Mouse (Mus musculus) lung, embryonic 14.5 days (tissue): ENCODE data around the gene Ptpn13. TPM values are rescaled to one million over a fixed set of nuclear protein-coding genes. Genes with fewer than 3 reads are reported as not detected.

Source experiments
- ATAC-seq: fragments of 200-750 bp; cut with Nextera tagmentation; 2 replicates; pipeline ENCODE4 v1.8.0; 2017; ENCODE audit warnings: mild to moderate bottlenecking, moderate TSS enrichment, moderate library complexity; ENCODE audit not compliant: insufficient read depth
- DNase-seq: peaks from one replicate; pipeline ENCODE4 v3.0.0-alpha.2; 2015
- H3K27ac ChIP-seq: fragments of 300-500 bp; sonication (generic); 2 replicates; pipeline ENCODE4 v1.5.1; 2014; ENCODE audit warnings: low read depth, mild to moderate bottlenecking, moderate library complexity
- H3K27me3 ChIP-seq: fragments of 300-500 bp; sonication (generic); 2 replicates; pipeline ENCODE4 v1.6.1; 2014; ENCODE audit warnings: low read length, control low read depth; ENCODE audit not compliant: insufficient read depth
- H3K36me3 ChIP-seq: fragments of 300-500 bp; sonication (generic); 2 replicates; pipeline ENCODE4 v1.6.1; 2014; ENCODE audit warnings: control low read depth; ENCODE audit not compliant: insufficient read depth
- H3K4me1 ChIP-seq: fragments of 300-500 bp; sonication (generic); 2 replicates; pipeline ENCODE4 v1.6.1; 2014; ENCODE audit warnings: antibody characterized with exemption, control low read depth; ENCODE audit not compliant: insufficient read depth
- H3K4me2 ChIP-seq: fragments of 300-500 bp; sonication (generic); 2 replicates; pipeline ENCODE4 v1.6.1; 2014; ENCODE audit warnings: mild to moderate bottlenecking
- H3K4me3 ChIP-seq: fragments of 300-500 bp; sonication (generic); 2 replicates; pipeline ENCODE4 v1.5.1; 2014; ENCODE audit warnings: low read depth, low read length
- H3K9ac ChIP-seq: fragments of 300-500 bp; sonication (generic); 2 replicates; pipeline ENCODE4 v1.6.1; 2014
- H3K9me3 ChIP-seq: fragments of 300-500 bp; sonication (generic); 2 replicates; pipeline ENCODE4 v1.6.1; 2016; ENCODE audit warnings: low read depth, low read length, control low read depth
- CTCF ChIP-seq: IDR thresholded peaks from 2 replicates; pipeline ENCODE4 v1.5.1; 2016; ENCODE audit warnings: antibody characterized with exemption, low read depth
- WGBS: fragments of 180-500 bp; shearing (Covaris S2); extraction: QIAGEN DNeasy Blood & Tissue Kit; methylation state at CpG from one replicate; pipeline ENCODE4 v1.1.7; 2014; 5-methylcytosine and 5-hydroxymethylcytosine counted together
- polyA plus RNA-seq: library from polyadenylated mRNA; unstranded; fragments of >200 nt; fragmentation: Nextera tagmentation; extraction: Ambion mirVana; gene quantifications from 2 replicates; pipeline ENCODE4 v1.2.1, GENCODE M21; 2014

The Ptpn13 gene
- polyA plus RNA-seq, 1 experiment from 2014 or later = 16.2 TPM

DNA sequence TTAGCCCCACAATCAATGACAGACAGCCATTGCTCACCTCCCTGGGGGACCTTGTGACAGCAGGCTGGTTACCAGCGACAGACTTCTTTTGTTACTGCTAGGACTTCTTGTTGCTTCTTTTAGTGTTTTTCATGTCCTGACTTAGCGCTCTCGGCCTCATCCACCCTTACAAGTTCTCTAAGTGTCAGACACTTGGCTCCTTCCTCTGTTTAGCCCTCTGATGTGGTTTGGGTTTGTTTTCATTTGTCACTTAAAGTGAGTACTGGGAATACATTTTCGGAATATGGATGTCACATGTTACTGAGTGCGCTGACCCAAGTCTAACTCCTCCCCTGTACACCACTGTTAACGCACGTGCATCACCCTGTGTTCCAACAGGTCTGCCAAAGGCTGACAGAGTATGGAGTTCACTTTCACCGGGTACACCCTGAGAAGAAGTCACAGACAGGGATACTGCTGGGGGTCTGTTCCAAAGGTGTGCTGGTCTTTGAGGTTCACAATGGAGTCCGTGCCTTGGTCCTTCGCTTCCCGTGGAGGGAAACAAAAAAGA is 107.9 kb downstream of the Ptpn13 start:
- H3K4me3 ChIP-seq = no peak overlapping the region
- H3K9ac ChIP-seq = no peak overlapping the region
- TF ChIP-seq CTCF = no peak
- H3K4me1 ChIP-seq = no peaks in the 10 kb centered on the region
- ATAC-seq (no peak), DNase-seq (no peak)
- H3K4me2 ChIP-seq = no peak overlapping the region
- peaks cover 28% of the 10 kb centered on the region for H3K36me3 ChIP-seq
- WGBS = 82% methylated on average over 11 of the region's 11 CpGs
- no peaks in the 10 kb centered on the region for H3K27me3 ChIP-seq
- H3K9me3 ChIP-seq = no peaks in the 10 kb centered on the region
- no peak overlapping the region for H3K27ac ChIP-seq

DNA sequence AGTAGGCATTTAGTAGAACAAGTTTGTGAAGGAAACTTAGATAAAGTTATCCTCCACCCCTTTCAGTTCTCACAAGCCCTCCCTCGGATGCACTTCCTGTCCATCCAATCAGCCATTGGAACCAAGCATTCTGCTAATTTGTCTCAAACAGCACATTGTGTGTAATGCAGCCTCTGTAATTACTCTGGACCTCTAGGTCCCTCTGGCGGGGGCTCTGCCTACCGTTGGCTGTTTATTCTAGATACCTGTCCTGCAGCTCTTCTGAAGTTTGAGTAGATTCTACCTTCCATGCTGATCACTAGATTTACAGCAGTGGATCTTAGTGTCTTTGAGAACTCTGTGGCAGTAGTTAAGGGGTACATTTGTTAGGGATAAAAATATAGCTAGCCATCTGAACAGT is 109.5 kb downstream of the Ptpn13 start:
- DNase-seq (peak; percentile 23), ATAC-seq (no peak)
- Histone ChIP-seq H3K9me3 (no peaks in the 10 kb centered on the region), H3K4me2 (no peak overlapping the region), H3K9ac (no peak overlapping the region), H3K36me3 (peaks cover 24% of the 10 kb centered on the region), H3K4me3 (no peak overlapping the region), H3K27me3 (no peaks in the 10 kb centered on the region), H3K4me1 (no peaks in the 10 kb centered on the region), H3K27ac (no peak overlapping the region)
- 55% methylated on average over 3 of the region's 3 CpGs for WGBS
- TF ChIP-seq CTCF = peak; percentile 27

DNA sequence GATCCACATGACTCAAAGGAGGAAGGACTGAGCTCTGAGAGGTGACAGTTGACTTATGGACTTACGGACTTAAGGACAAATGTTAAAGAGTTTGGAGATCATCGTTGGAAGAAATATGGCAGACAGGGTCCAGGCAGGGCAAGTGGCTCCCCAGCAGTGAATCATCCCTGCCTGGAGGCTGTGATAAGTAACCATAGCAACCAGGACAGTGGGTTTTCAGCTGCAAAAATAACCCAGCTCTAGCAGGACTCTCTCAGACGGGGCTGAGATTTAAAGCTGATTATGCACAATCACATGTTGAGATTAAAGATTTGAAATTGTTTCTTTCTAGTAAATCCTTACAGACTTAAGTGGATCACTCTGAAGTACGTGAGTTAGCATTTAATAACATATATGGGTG is 112.4 kb downstream of the Ptpn13 start:
- Histone ChIP-seq H3K4me1 (no peaks in the 10 kb centered on the region), H3K36me3 (peaks cover 29% of the 10 kb centered on the region), H3K27me3 (no peaks in the 10 kb centered on the region), H3K4me3 (no peak overlapping the region), H3K27ac (no peak overlapping the region), H3K9me3 (no peaks in the 10 kb centered on the region), H3K4me2 (no peak overlapping the region), H3K9ac (no peak overlapping the region)
- 57% methylated on average over 4 of the region's 4 CpGs for WGBS
- DNase-seq = no peak
- no peak for TF ChIP-seq CTCF
- ATAC-seq = no peak

DNA sequence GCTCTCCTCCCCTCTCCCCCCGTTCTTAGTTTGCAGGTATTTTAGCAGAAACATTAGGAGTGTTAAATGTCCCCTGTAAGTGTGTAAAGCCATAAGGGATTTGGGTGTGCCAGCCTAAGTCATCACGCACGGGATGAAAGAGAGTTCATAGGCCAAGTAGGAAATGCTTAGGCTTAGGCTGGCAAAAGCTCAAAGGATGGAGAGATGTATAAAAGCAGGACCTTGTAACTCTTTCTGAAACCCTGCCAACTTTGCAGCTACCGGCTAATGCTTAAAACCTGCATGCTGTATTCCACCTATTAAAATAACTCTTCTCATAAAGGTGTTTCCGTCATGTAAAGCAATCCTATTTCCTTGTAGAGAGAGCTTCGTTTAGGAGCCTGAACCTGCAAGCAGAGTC is 115.6 kb downstream of the Ptpn13 start:
- Histone ChIP-seq H3K4me3 (no peak overlapping the region), H3K36me3 (peaks cover 21% of the 10 kb centered on the region), H3K4me1 (no peaks in the 10 kb centered on the region), H3K9ac (no peak overlapping the region), H3K27ac (no peak overlapping the region), H3K4me2 (no peak overlapping the region), H3K9me3 (no peaks in the 10 kb centered on the region), H3K27me3 (no peaks in the 10 kb centered on the region)
- ATAC-seq (no peak), DNase-seq (no peak)
- TF ChIP-seq CTCF = no peak
- WGBS = 80% methylated on average over 6 of the region's 6 CpGs

DNA sequence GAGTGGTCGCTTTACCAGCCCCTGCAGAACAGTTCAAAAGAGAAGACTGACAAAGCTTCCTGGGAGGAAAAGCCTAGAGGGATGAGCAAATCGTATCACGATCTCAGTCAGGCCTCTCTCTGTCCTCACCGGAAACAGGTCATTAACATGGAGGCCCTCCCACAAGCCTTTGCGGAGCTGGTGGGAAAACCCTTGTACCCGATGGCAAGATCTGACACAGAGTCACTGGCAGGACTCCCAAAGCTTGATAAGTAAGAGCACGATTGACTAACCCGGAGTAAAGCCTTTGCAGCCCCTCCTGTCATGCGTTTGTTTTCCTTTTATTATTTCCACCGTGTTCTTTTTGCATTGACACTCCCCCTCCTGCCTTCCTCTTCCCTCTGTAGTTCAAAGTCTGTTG is 116.1 kb downstream of the Ptpn13 start:
- no peak for TF ChIP-seq CTCF
- H3K27me3 ChIP-seq = no peaks in the 10 kb centered on the region
- H3K4me3 ChIP-seq = no peak overlapping the region
- H3K9ac ChIP-seq = no peak overlapping the region
- peaks cover 21% of the 10 kb centered on the region for H3K36me3 ChIP-seq
- no peak overlapping the region for H3K4me2 ChIP-seq
- H3K9me3 ChIP-seq = no peaks in the 10 kb centered on the region
- no peaks in the 10 kb centered on the region for H3K4me1 ChIP-seq
- no peak for DNase-seq
- no peak overlapping the region for H3K27ac ChIP-seq
- 68% methylated on average over 10 of the region's 10 CpGs for WGBS
- no peak for ATAC-seq

DNA sequence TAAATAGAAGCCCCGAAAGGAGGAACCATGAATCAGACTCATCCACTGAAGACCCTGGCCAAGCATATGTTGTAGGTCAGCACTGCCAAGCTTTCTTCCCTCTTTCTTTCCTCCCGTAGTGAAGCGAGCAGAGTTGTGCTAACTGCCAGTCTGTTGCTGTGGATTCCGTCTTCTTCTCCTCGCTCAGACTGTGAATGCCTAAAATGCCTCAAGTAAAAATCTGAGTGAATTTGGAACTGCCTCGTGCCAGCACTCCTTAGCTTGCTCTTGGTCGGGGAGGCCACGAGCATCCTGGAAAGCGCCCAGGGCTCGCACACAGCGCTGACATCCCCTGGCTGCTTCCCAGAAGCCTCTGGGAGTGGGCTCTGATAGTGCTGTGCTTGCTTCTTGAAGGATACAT is 116.5 kb downstream of the Ptpn13 start:
- DNase-seq = no peak
- WGBS = 82% methylated on average over 11 of the region's 11 CpGs

DNA sequence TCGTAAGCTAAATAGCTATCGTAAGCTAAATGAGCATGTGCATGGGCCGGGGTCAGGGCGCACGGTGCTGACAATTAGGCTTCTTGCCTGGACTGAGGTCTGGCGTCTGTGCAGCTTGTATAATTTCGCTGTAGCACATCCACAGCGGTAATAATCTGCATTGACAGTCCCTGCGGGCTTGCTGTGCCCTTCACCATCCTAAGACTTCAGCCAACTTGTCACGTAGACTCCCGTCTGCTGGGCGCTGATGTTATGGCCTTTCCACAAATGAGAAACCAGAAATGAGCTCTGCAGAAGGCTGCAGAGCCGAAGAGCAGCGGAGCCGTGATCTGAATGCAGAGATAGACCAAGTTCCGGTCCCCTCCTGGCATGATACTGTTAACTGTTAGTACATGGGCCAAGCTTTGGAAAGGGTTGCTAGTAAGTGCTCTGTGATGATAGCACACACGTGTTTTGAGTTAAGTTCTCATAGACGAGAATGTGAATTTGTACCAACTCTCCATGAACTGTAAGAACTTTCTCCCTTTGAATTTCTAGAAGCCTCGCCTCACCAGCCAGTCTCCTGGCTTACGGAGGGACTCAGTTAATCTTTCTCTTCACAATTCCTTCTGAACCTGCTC is 120.5 kb downstream of the Ptpn13 start:
- 91% methylated on average over 20 of the region's 20 CpGs for WGBS
- H3K27ac ChIP-seq = no peak overlapping the region
- peaks cover 10% of the 10 kb centered on the region; the same call in 1 of the 2 replicates for H3K36me3 ChIP-seq

More for the DNA sequence above, 116.5 kb downstream of the Ptpn13 start:
- Histone ChIP-seq H3K4me1 (no peaks in the 10 kb centered on the region), H3K4me3 (no peak overlapping the region), H3K27ac (no peak overlapping the region), H3K4me2 (no peak overlapping the region), H3K9ac (no peak overlapping the region), H3K36me3 (peaks cover 21% of the 10 kb centered on the region), H3K27me3 (no peaks in the 10 kb centered on the region), H3K9me3 (no peaks in the 10 kb centered on the region)
- TF ChIP-seq CTCF = no peak
- no peak for ATAC-seq

More for the DNA sequence above, 120.5 kb downstream of the Ptpn13 start:
- no peak for ATAC-seq
- no peak for DNase-seq
- no peaks in the 10 kb centered on the region for H3K4me1 ChIP-seq
- no peak overlapping the region for H3K4me2 ChIP-seq
- no peak for TF ChIP-seq CTCF
- no peak overlapping the region for H3K9ac ChIP-seq
- H3K27me3 ChIP-seq = no peaks in the 10 kb centered on the region
- no peak overlapping the region for H3K4me3 ChIP-seq
- no peaks in the 10 kb centered on the region for H3K9me3 ChIP-seq
